Mouse (Mus musculus) urinary bladder, postnatal 10 days (tissue): Measurements from ENCODE around the gene Xrcc5.

Experiments used
- DNase-seq: peaks from one replicate; pipeline ENCODE4 v3.0.0; 2022; ENCODE audit warnings: low spot score

The Xrcc5 gene

DNA sequence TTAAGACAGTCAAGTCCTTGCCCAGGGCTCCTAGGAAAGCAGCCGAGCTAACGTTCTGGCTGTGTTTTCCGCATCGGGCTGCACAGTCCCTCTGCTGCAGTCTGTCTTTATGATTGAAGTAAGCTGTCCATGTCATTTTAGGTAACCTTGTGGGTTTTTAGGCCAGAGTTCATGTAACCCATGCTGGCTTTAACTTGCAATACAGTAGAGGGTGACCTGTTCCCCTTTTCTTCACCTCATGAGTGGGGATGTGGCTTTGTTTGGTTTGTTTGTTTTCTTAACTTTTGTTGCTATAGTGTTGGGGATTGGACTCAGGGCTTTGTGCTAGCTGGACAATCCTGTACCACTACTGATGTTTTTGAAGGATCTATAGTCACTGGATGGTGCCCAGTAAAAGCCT, 83.2 kb downstream of the Xrcc5 start:
- no peak for DNase-seq

DNA sequence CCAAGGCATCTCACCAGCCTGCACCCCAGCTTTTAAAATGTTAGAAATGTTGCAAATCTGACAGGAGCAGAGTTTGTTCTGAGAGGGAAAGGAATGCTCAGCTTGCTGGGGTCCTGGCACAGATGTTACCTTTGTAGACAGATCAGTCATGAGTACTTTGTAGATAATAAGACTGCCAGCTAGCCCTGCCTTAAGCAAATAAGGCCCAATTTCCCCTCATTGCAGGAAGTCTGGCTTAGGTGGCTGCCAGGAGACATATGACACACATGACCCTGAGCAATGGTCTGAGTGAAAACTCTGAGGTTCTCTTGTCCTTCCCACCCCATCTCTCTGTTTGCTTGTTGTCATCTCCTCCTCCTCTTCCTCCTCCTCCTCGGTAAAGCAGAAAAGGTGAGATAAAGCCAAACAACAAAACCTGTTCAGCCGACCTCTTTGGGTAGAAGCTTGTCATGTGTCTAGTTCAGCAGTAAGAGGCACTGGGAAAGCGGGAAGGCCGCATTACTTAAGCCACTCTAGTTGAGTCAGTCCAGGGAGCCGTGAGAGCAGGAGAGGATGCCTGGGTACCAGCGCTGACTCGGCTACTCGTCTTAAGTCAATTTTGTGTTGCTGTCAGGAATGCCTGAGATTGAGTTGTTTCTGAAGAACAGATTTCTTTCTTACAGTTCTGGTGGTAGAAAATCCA, 92.6 kb downstream of the Xrcc5 start:
- no peak for DNase-seq

DNA sequence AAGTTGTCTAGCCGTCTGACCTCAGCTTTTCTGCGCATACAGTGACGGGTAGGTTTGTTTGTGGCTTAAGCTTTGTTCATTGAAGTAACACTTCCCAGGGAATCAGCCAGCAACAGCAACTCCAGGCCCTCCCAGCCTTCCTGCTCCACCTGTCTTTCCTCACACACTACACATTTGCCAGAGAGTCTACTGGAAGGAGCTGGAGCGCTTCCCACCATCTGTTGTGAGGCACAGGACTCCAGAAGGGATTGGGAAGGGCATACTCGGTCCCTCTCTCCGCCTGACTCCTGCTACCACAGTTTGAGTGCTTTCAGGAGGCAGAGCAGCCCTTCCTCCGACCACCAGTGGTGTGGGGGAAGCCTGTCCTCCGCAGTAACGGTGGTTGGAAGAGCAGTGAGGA, 93.4 kb downstream of the Xrcc5 start:
- no peak for DNase-seq

DNA sequence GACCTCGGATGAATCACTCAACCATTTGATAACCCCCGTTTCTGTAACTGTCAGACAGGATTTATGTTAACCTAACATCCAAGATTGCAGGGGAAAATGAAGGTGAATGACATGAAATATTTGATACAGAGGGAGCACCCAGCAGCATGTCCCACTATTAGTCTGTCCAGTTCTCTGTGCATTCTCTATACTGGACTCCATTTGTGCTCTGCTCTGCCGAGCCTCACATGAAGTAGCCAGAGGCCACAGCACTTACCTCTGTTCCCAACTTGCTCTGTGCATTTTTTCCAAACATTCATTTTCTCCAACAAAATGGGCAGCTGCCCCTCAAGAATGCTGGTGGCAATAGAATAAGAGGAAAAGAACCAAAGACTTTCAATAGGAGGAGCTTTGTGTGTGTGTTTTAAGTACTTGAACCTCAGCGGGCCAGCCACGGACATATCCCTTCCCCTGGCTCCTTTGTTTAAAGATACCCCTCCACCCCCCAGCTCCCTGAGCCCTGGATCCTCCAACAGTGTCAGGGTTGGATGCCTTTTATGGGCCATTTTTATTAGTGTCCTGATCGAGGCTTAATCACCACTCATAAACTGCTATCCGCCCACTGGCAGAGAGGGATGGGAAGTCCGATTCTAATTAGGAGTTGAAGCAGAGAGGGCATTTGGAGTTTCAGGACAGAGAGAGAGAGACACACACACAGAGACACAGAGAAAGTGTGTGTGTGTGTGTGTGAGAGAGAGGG, 94.3 kb downstream of the Xrcc5 start:
- DNase-seq: no peak

DNA sequence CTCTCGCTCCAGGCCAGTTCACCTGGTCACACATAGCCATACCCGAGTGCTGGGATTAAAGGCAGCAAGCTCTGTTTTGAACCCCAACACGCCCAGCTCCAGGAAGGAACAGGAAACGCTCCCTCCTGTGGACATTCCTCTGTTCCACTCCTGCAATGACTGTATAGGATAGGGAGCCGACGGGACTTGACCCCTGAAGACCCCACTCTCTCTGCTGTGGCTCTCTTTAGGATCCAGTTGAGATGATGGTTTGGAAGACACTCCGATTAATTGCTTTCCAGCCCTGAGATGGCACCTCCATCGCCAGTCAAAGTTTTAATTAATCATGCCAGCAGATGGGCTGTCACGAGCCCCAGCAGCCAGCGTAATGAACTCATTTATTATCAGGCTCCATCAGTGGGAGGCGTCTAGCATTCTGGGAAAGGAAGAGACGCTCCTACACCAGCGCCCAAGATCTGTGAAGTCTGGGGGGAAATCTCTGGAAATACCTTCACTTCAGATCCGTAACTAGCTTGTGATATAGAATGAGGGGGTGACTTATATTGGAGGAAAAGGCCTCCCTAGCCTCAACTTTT, 99.4 kb downstream of the Xrcc5 start:
- no peak for DNase-seq

DNA sequence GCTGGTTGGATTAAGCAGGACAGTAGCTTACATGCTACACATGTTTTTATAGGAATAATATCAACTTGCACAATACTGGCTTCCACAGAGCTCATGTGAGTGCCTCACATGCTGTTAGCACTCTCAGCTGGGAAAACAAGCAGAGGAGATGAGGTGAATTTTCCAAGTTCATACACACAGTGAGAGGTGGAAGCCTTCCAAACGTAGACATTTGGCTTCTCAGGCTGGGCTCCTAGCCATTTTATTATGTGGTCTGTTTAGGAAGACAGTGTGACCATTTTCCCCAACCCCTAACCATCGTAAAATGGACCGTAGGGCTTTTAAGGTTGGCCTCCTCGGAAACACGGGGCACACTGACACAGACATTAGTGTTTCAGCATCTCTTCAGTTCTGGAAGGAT, 102.7 kb downstream of the Xrcc5 start:
- DNase-seq: no peak

DNA sequence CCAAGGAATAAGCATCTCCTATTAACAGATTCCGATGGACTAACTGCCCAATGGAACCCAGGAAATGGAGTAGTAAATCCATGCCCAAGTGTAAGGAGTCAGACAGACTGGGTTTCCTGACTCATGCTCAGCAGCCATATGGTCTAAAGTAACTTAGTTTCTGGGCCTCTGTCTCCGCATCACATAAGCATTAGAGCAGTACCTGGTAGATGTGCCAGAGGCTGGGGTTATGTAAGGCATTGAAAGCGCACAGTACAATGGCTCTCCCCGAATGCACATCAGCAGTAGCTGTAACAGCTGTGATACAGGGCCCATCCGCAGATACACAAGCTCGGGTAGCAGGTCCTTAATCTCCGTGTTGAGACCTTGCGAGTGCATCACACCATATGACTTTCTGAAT, 103.9 kb downstream of the Xrcc5 start:
- DNase-seq: no peak

DNA sequence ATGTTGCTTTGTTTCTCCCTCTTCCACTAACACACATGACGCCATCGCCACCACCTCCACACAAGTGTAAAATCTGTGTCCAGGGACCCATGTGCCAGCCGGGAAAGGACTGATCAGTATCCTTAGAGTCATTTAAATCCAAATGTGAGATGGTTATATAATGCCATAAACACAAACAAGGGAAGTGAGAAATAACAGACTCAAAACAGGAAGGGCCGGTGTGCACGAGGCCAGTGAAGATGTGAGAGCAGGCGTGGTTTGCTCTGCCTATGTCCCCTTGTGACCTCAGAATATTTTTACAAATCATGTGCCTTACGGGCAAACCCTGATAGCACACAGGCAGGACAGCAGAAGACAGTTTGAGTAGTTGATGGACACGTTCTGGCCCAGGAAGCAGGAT, 106.0 kb downstream of the Xrcc5 start:
- DNase-seq: no peak

DNA sequence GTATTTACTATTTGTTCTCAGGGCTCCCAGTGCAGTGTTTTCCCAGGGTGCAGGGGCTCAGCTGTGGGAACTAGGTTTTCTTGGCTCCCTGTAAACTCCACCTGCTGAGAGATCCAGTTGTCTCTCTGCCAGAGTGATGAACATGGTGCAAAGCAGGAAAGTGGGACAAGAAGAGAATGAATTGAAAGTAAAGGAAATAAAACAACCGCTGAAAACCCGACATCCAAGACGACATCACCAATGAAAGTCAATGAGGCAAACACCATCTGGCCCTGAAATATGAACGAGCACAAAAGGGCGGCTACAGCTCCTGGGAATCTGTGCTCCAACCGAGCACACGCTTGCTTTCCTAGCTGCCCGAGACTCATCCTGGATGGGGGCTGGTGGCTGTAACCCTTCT, 106.9 kb downstream of the Xrcc5 start:
- DNase-seq: no peak

DNA sequence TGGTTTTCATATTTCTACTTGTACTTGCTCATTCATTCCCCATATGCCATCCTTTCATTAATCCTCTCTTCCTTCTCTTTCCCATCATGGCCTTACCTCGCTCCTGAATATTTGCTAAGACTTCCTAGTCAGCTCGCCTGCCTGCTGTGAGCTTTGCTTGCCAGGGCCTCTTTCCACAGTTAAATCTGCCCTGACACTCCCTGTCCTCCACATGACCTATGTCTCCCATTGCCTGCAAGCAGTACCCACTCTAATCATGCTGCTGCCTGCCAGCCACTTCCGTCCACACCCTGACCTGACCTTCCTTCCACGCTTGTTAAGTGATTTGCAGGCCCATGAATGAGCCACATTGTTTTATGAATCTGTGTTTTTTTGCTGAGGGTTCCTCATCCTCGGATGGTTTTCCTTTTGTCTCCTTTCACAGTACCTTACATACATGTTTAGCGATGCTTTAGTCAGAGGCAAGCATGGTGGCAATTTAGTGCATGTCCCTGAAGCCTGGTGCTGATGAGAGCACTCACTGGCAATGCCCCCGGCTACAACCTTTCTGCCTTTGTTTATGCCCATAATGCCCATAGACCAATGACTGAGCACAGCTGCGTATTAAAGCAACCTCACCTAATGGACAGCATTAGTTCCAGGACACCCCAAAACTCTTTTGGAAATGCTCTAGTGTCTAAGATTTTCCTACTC, 107.5 kb downstream of the Xrcc5 start:
- DNase-seq: no peak

DNA sequence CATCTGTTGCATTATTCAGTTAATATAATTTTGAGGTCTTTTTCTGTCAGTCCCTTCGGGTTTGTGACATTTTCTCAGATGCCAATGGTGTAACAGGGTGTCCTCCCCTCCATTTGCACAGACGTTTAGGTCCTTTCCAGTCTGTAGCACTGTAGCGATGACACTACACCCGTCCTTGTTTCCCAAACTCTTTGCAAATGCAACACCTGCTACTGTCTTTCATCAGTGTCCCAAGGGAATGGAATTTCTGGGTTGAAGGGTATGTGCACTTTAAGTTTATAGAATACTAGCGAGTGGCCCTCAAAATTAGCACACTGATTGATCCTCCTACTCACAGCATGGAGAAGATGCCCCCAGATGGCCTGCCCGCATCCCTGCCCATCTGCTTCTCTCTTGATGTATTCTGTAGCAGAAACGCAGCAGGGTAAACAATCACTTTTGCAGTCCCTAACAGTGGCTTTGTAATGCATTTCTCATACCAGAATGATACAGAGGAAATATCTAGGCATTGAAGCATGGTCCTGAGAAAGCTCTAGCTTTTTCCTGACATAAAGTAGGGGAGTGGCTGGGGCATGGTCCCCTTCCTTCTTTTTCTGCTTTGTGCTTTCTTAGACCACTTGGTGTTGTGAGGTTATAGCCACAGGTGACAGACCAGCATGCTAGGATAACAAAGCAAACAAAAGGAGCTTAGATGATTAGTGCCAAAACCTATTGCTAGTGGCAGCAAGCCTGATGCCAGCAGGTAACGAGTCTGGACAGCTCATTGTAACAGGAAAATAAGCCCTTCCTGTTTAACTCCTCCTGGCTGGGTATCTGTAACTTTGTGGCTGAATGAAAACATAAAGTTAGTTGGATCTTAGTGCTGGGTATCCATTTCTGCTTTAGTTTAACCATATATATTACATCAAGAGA, 111.8 kb downstream of the Xrcc5 start:
- DNase-seq: no peak

DNA sequence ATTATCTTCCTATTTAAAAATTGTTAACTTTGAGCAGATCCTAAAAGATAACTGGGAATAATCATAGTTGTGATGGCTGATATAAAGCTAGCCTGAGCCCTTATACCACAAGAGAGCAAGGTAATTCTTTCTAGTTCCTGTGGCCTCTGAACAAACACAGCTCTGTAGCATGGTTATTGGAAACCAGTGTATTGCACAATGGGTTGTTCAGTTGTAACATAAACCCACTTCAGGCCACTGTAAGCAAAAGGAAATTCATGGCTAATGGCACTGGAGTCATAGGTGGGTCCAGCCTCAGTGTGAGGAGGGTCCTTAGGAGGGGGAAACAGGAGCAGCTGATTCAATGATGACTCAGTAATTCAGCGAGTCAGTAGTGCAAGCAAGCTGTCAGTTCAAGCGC, 113.0 kb downstream of the Xrcc5 start:
- DNase-seq: no peak

DNA sequence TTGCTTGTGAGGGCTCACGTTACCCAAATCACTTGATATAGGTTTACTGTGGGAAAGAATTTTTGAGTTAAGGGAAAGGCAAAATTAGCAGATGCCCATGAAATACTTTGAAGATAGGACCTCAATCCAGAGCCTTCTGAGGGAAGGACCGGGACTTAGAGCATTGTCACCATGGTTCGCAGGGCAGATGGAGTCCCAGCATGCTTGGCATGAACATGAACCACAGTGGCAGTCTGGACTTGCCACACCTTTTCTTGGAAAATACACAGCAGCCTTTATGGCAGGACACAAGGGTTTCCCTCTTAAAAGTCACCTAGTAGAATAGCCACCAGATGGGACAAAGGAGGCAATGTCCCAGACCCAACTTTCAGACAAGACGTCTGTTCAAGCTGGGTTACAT, 114.9 kb downstream of the Xrcc5 start:
- DNase-seq: no peak

DNA sequence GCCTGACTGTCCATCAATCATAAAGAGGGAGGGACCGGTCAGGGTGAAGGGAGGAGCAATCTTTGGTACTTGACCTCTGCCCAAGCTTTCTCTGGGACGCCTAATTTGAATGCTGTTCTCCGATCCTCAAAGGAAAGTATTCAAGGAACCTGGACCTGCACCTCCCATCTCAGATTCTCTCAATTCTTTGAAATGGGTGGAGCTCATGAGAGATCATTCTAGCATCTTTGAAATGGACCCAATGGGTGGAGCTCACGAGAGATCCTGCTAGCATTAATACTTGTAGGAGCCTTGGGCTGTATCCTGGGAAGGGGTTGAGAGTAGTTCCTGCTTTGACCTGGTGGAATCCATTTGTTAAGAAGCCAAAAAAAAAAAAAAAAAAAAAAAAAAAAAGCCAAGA, 119.2 kb downstream of the Xrcc5 start:
- no peak for DNase-seq

DNA sequence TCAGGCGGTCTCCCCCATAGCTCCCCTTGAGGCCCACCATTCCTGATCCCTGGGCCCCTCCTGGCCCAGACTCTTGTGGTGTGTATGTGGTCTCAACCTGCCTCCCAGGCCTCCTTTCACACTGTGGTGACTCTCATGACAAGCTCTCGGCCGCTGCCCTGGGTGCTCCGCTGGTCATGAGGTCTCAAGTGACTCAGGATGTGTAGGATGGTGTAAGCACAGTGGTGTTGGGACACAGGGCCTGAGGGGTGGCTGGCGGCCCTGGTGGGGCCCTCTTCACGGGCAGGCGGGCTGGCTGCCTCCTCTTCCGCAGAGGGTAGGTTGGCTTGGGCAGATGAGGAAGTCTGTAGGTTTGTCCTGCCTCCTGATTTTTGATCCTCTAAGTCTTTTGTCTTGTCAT, 121.3 kb downstream of the Xrcc5 start:
- DNase-seq: no peak

DNA sequence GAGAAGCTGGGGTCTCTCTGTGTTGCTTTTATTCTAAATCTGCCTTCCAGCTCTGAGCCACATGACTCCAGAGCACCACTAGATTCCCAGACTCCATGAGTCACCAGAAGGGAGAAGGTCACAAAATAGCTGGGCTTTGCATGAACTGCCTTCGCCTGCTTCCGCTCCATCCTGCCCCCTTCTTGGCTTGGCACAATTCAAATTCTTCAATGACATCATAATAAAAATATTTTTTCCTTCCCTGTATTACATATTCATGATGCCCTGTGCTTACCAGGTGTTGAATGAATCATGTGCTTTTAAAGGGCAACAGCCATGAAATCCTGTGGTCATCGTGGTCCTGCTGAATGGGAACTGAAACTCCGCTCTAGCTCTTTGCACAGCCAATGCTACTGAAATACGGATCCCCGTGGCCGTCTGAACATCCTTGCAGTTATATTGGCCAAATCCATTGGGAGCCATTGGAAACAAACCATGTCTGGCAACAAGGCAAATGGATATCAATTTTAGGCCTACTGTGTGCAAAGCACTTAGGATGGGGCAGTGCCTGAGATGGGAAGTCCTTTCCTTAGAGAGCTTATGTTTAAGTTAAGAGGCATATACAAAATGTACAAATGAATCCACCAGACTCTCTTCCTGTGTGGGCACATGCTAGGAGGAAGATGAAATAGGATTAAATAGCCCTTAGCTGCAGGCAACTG, 122.0 kb downstream of the Xrcc5 start:
- no peak for DNase-seq

DNA sequence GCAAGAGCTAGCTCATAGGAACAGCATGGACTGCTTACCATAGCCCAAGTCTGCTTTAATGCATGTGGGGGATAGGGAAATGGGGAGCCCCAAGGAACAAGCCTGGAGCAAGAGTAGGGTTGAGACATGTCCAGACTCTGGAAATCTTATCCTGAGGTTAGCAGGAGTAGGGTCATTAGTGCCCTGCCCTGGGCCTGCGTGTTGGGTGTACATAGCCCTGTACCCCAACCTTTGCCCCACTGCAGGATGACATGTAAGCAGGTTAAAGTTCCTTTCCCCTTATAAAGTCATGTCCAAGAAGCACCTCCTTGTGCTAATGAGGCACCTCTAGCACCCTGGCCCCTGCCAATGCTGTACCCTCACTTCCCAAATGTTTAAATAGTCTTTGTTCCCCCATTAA, 125.4 kb downstream of the Xrcc5 start:
- no peak for DNase-seq

DNA sequence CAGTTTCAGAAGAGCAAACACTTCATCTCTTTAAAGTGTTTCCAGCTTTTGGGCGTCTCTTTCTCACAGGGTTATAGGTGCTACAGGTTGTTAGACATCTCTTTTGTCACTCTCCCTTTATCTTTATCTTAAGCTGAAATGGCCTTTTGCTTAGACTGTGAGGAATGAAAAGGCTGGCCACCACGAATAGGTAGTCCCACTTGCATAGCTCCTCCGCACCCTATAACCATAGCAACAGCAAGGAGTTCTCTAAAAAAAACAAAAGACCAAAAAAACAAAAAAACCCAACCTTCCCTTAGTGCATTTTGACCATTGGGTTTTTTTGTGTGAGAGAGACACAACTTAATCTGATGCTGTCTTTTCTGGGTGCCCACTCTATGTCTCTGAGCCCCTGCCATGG, 127.3 kb downstream of the Xrcc5 start:
- DNase-seq: no peak

DNA sequence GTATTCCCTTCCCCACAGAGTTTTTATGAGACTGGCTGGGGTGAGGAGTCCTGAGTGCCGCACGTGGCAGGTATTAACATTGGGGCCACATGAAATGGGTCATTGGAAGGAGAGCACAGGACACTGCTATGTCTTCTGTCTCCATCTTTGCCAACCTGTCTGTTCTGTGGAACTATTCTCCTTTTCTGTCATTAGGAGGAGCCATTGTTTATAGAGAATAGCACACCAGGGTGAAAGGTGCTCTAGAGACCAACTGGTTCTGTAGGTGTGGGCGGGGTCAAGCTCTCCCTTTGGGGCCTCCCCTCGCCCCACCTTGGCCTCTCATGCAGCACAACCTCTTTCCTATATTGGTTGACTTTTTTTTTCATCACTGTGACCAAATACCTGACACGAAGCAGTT, 129.7 kb downstream of the Xrcc5 start:
- DNase-seq: no peak

DNA sequence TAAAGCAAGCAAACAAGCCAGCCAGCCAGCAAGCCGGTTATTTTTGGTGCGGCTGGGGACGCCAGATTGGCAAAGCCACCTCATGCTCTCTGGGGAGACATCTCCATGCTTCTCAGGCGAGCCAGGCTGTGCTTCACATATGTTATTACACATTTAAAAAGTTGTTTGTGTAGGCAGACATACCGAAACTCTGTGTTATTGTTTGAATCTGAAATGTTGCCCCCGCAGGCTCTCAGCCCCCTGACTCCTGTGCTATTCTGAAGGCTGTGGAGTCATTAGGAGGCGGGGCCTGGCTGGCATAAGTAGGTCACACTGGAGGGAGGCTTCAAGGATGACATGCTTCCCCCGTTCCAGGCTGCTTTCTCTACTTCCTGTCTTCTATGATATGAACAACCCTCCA, 131.9 kb downstream of the Xrcc5 start:
- no peak for DNase-seq

DNA sequence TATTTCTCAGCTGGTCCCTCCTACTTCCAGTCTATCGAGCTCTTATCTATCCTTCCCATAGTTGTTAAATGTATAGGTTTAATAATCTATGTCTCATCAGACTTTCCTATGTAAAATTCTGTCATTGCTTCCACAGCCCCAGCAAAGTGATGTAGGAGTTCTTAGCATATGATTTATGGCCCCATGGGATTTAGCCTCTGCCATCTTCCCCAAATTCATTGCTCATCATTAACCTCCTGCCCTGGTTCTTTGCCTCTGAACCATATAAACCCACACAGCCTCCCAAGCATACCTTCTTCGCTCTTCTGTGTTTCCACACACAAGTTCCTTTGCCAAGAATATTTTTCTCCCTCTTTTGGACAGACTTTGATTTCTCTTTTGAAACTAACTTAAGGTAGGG, 135.5 kb downstream of the Xrcc5 start:
- no peak for DNase-seq
